Mouse (Mus musculus) neural tube, embryonic 14.5 days (tissue): Measurements from ENCODE around the gene Uggt1. TPM values are rescaled to one million over a fixed set of nuclear protein-coding genes. Genes with fewer than 3 reads are reported as not detected.

Source experiments
- ATAC-seq: fragments of 200-750 bp; cut with Nextera tagmentation; 2 replicates; pipeline ENCODE4 v1.8.0; 2017; ENCODE audit warnings: low read depth, mild to moderate bottlenecking, moderate TSS enrichment, moderate library complexity
- H3K27ac ChIP-seq: fragments of 300-500 bp; sonication (generic); 2 replicates; pipeline ENCODE4 v1.5.1; 2014; ENCODE audit warnings: low read depth, mild to moderate bottlenecking, control low read depth, low read length, moderate library complexity, mixed read lengths
- H3K27me3 ChIP-seq: fragments of 300-500 bp; sonication (generic); 2 replicates; pipeline ENCODE4 v1.6.1; 2014; ENCODE audit warnings: low read length; ENCODE audit not compliant: control insufficient read depth, insufficient read depth
- H3K36me3 ChIP-seq: fragments of 300-500 bp; sonication (generic); 2 replicates; pipeline ENCODE4 v1.6.1; 2014; ENCODE audit warnings: low read length, mixed read lengths; ENCODE audit not compliant: control insufficient read depth, insufficient read depth
- H3K4me1 ChIP-seq: fragments of 300-500 bp; sonication (generic); 2 replicates; pipeline ENCODE4 v1.6.1; 2014; ENCODE audit warnings: low read length; ENCODE audit not compliant: control insufficient read depth, insufficient read depth
- H3K4me2 ChIP-seq: fragments of 300-500 bp; sonication (generic); 2 replicates; pipeline ENCODE4 v1.6.1; 2014; ENCODE audit warnings: mild to moderate bottlenecking, low read depth, low read length, control low read depth
- H3K4me3 ChIP-seq: fragments of 300-500 bp; sonication (generic); 2 replicates; pipeline ENCODE4 v1.5.1; 2014; ENCODE audit warnings: low read depth, low read length, control low read depth, mixed read lengths
- H3K9ac ChIP-seq: fragments of 300-500 bp; sonication (generic); replicated peaks from 2 replicates; pipeline ENCODE4 v1.6.1; 2014; ENCODE audit warnings: low read depth, mild to moderate bottlenecking, control low read depth, low read length, mixed read lengths
- H3K9me3 ChIP-seq: fragments of 300-500 bp; sonication (generic); 2 replicates; pipeline ENCODE4 v1.6.1; 2016; ENCODE audit warnings: low read length; ENCODE audit not compliant: control insufficient read depth
- WGBS: fragments of 180-500 bp; shearing (Covaris S2); extraction: QIAGEN DNeasy Blood & Tissue Kit; methylation state at CpG from one replicate; pipeline ENCODE4 v1.1.7; 2014; 5-methylcytosine and 5-hydroxymethylcytosine counted together
- polyA plus RNA-seq: library from polyadenylated mRNA; unstranded; fragments of >200 nt; fragmentation: Nextera tagmentation; extraction: Ambion mirVana; gene quantifications from 2 replicates; pipeline ENCODE4 v1.2.1, GENCODE M21; 2014

Uggt1 gene
- polyA plus RNA-seq, 1 experiment from 2014 or later, result 61.6 TPM

GRCm38 (mm10) chr1:36133647-36134046, 110.9 kb downstream of the Uggt1 start:
- Histone ChIP-seq H3K4me1 (no peaks in the 10 kb centered on the region), H3K4me2 (no peak overlapping the region), H3K36me3 (no peaks in the 10 kb centered on the region), H3K9me3 (no peaks in the 10 kb centered on the region), H3K27me3 (no peaks in the 10 kb centered on the region), H3K9ac (no peak overlapping the region), H3K27ac (no peak overlapping the region), H3K4me3 (no peak overlapping the region)
- WGBS, result 81% methylated on average over 3 of the region's 3 CpGs
- no peak for ATAC-seq

GRCm38 (mm10) chr1:36133041-36133440, 111.5 kb downstream of the Uggt1 start:
- Histone ChIP-seq H3K9ac (no peak overlapping the region), H3K4me1 (no peaks in the 10 kb centered on the region), H3K27ac (no peak overlapping the region), H3K9me3 (no peaks in the 10 kb centered on the region), H3K27me3 (no peaks in the 10 kb centered on the region), H3K4me2 (no peak overlapping the region), H3K36me3 (no peaks in the 10 kb centered on the region), H3K4me3 (no peak overlapping the region)
- 68% methylated on average over 8 of the region's 8 CpGs for WGBS
- ATAC-seq, result no peak

GRCm38 (mm10) chr1:36132211-36132610, 112.3 kb downstream of the Uggt1 start:
- Histone ChIP-seq H3K9me3 (no peaks in the 10 kb centered on the region), H3K27me3 (no peaks in the 10 kb centered on the region), H3K9ac (no peak overlapping the region), H3K4me2 (no peak overlapping the region), H3K27ac (no peak overlapping the region), H3K36me3 (no peaks in the 10 kb centered on the region), H3K4me3 (no peak overlapping the region), H3K4me1 (no peaks in the 10 kb centered on the region)
- no peak for ATAC-seq
- 66% methylated on average over 4 of the region's 4 CpGs for WGBS

- H3K4me1 ChIP-seq, result no peaks in the 10 kb centered on the region
- no peak for ATAC-seq
- H3K4me2 ChIP-seq, result no peak overlapping the region
- no peak overlapping the region for H3K4me3 ChIP-seq
- 76% methylated on average over 8 of the region's 8 CpGs for WGBS
- no peaks in the 10 kb centered on the region for H3K9me3 ChIP-seq
- H3K9ac ChIP-seq, result no peak overlapping the region
- H3K36me3 ChIP-seq, result no peaks in the 10 kb centered on the region
- no peak overlapping the region for H3K27ac ChIP-seq
- no peaks in the 10 kb centered on the region for H3K27me3 ChIP-seq
Measured at GRCm38 (mm10) chr1:36131766-36132165, 112.8 kb downstream of the Uggt1 start.

- H3K36me3 ChIP-seq, result no peaks in the 10 kb centered on the region
- ATAC-seq, result no peak
- no peak overlapping the region for H3K4me2 ChIP-seq
- no peaks in the 10 kb centered on the region for H3K4me1 ChIP-seq
- H3K4me3 ChIP-seq, result no peak overlapping the region
- no peak overlapping the region for H3K27ac ChIP-seq
- H3K9ac ChIP-seq, result no peak overlapping the region
- 45% methylated on average over 4 of the region's 4 CpGs for WGBS
- H3K27me3 ChIP-seq, result no peaks in the 10 kb centered on the region
- no peaks in the 10 kb centered on the region for H3K9me3 ChIP-seq
Measured at GRCm38 (mm10) chr1:36131154-36131553, 113.4 kb downstream of the Uggt1 start.

GRCm38 (mm10) chr1:36130307-36131035, 114.0 kb downstream of the Uggt1 start:
- Histone ChIP-seq H3K4me1 (no peaks in the 10 kb centered on the region), H3K27me3 (no peaks in the 10 kb centered on the region), H3K36me3 (no peaks in the 10 kb centered on the region), H3K4me2 (no peak overlapping the region), H3K9ac (no peak overlapping the region), H3K27ac (no peak overlapping the region), H3K9me3 (no peaks in the 10 kb centered on the region), H3K4me3 (no peak overlapping the region)
- 94% methylated on average over 4 of the region's 4 CpGs for WGBS
- no peak for ATAC-seq

- Histone ChIP-seq H3K9ac (no peak overlapping the region), H3K27me3 (no peaks in the 10 kb centered on the region), H3K4me3 (no peak overlapping the region), H3K4me2 (no peak overlapping the region), H3K36me3 (no peaks in the 10 kb centered on the region), H3K27ac (no peak overlapping the region), H3K4me1 (no peaks in the 10 kb centered on the region), H3K9me3 (no peaks in the 10 kb centered on the region)
- WGBS, result 95% methylated on average over 8 of the region's 8 CpGs
- ATAC-seq, result no peak
Measured at GRCm38 (mm10) chr1:36129881-36130280, 114.6 kb downstream of the Uggt1 start.

- Histone ChIP-seq H3K4me3 (no peak overlapping the region), H3K9me3 (no peaks in the 10 kb centered on the region), H3K4me2 (no peak overlapping the region), H3K4me1 (no peaks in the 10 kb centered on the region), H3K27ac (no peak overlapping the region), H3K36me3 (no peaks in the 10 kb centered on the region), H3K9ac (no peak overlapping the region), H3K27me3 (no peaks in the 10 kb centered on the region)
- ATAC-seq, result no peak
- 68% methylated on average over 4 of the region's 4 CpGs for WGBS
Measured at GRCm38 (mm10) chr1:36129126-36129525, 115.4 kb downstream of the Uggt1 start.

- Histone ChIP-seq H3K4me3 (no peak overlapping the region), H3K4me2 (no peak overlapping the region), H3K9ac (no peak overlapping the region), H3K36me3 (no peaks in the 10 kb centered on the region), H3K4me1 (no peaks in the 10 kb centered on the region), H3K9me3 (no peaks in the 10 kb centered on the region), H3K27ac (no peak overlapping the region), H3K27me3 (no peaks in the 10 kb centered on the region)
- ATAC-seq, result no peak
- WGBS, result 42% methylated on average over 7 of the region's 7 CpGs
Measured at GRCm38 (mm10) chr1:36125076-36125475, 119.4 kb downstream of the Uggt1 start.
